Mouse (Mus musculus): ENCODE measurements around the gene Unc79. TPM values are rescaled to one million over a fixed set of nuclear protein-coding genes. Genes with fewer than 3 reads are reported as not detected.

Unc79 gene
- polyA plus RNA-seq, 1 experiment = 1.8 TPM

- TF ChIP-seq POLR2A (IDR thresholded peaks at IDR 0.05; ENCODE audit: borderline replicate concordance, extremely low read depth, low read depth, low read length) (no peak), CTCF (IDR thresholded peaks at IDR 0.05; ENCODE audit: insufficient read depth, low read length) (no peak)
- Histone ChIP-seq H3K4me1 (ENCODE audit: control insufficient read depth, insufficient read depth, low read length) (no peaks in the 10 kb centered on the region), H3K4me3 (replicated peaks; ENCODE audit: extremely low read depth, low read depth, low read length) (no peak overlapping the region)
- 71% methylated on average over 4 of the region's 4 CpGs for WGBS
- no peak for DNase-seq
Measured at GRCm38 (mm10) chr12:103226121-103226520, 277.5 kb downstream of the Unc79 start.

GRCm38 (mm10) chr12:103229058-103229457 is 280.4 kb downstream of the Unc79 start:
- H3K4me1 ChIP-seq (ENCODE audit: control insufficient read depth, insufficient read depth, low read length) = no peaks in the 10 kb centered on the region
- WGBS = 69% methylated on average over 4 of the region's 4 CpGs
- H3K4me3 ChIP-seq (replicated peaks; ENCODE audit: extremely low read depth, low read depth, low read length) = no peak overlapping the region
- DNase-seq = no peak
- TF ChIP-seq POLR2A (IDR thresholded peaks at IDR 0.05; ENCODE audit: borderline replicate concordance, extremely low read depth, low read depth, low read length) (no peak), CTCF (IDR thresholded peaks at IDR 0.05; ENCODE audit: insufficient read depth, low read length) (no peak)

Other genes with a start within 250 kb of the Unc79 start
- gene Itpk1, start 243.9 kb upstream of the Unc79 start, polyA plus RNA-seq (2012; rRNA removed) = 23.0 and 26.3 TPM in 2 replicates
- 0.45 and 0.63 TPM in 2 replicates for gene Moap1, start 205.2 kb upstream of the Unc79 start, polyA plus RNA-seq (2012; rRNA removed)
- 2.1 and 2.6 TPM in 2 replicates for gene Tmem251, start 205.1 kb upstream of the Unc79 start, polyA plus RNA-seq (2012; rRNA removed)
- not detected in 2 replicates for gene Gm28051, start 191.1 kb upstream of the Unc79 start, polyA plus RNA-seq (2012; rRNA removed)
- 13.3 and 16.8 TPM in 2 replicates for gene Gon7, start 191.1 kb upstream of the Unc79 start, polyA plus RNA-seq (2012; rRNA removed)
- 11.4 and 14.6 TPM in 2 replicates for gene Ubr7, start 190.9 kb upstream of the Unc79 start, polyA plus RNA-seq (2012; rRNA removed)
- 1.5 and 2.8 TPM in 2 replicates for gene Gm20604, start 190.2 kb upstream of the Unc79 start, polyA plus RNA-seq (2012; rRNA removed)
- gene Btbd7, start 70.4 kb upstream of the Unc79 start, polyA plus RNA-seq (2012; rRNA removed) = 18.2 and 22.5 TPM in 2 replicates
- gene Cox8c, start 49.5 kb upstream of the Unc79 start, polyA plus RNA-seq (2012; rRNA removed) = not detected in 2 replicates

Measured in lung, adult 2 months (tissue).